Mouse (Mus musculus) NIH3T3 (cell line): ENCODE data around the gene Cdk6.

Experiments
- DNase-seq: peaks from one replicate; pipeline ENCODE4 v3.0.0-alpha.2; 2012; ENCODE audit warnings: low read depth

Cdk6 gene

GRCm38 (mm10) chr5:3488146-3488774 is 147.0 kb downstream of the Cdk6 start:
- no peak for DNase-seq

GRCm38 (mm10) chr5:3490358-3490757 is 149.1 kb downstream of the Cdk6 start:
- no peak for DNase-seq

GRCm38 (mm10) chr5:3491084-3491483 is 149.8 kb downstream of the Cdk6 start:
- no peak for DNase-seq

- no peak for DNase-seq
Measured at GRCm38 (mm10) chr5:3491883-3492282, 150.6 kb downstream of the Cdk6 start.

- DNase-seq: no peak
Measured at GRCm38 (mm10) chr5:3492776-3493636, 151.7 kb downstream of the Cdk6 start.

GRCm38 (mm10) chr5:3493968-3494367 is 152.7 kb downstream of the Cdk6 start:
- no peak for DNase-seq

GRCm38 (mm10) chr5:3494452-3495187 is 153.3 kb downstream of the Cdk6 start:
- DNase-seq: peak; percentile 40

GRCm38 (mm10) chr5:3497505-3497925 is 156.2 kb downstream of the Cdk6 start:
- DNase-seq: no peak

GRCm38 (mm10) chr5:3500298-3500697 is 159.0 kb downstream of the Cdk6 start:
- no peak for DNase-seq

- peak; percentile 32 for DNase-seq
Measured at GRCm38 (mm10) chr5:3500957-3501563, 159.8 kb downstream of the Cdk6 start.

GRCm38 (mm10) chr5:3501564-3502001 is 160.3 kb downstream of the Cdk6 start:
- peak; percentile 55 for DNase-seq

- peak; percentile 38 for DNase-seq
Measured at GRCm38 (mm10) chr5:3502610-3503350, 161.5 kb downstream of the Cdk6 start.

- DNase-seq: no peak
Measured at GRCm38 (mm10) chr5:3503373-3503772, 162.1 kb downstream of the Cdk6 start.

- no peak for DNase-seq
Measured at GRCm38 (mm10) chr5:3503836-3504323, 162.6 kb downstream of the Cdk6 start.

GRCm38 (mm10) chr5:3504453-3504852 is 163.2 kb downstream of the Cdk6 start:
- no peak for DNase-seq

- DNase-seq: no peak
Measured at GRCm38 (mm10) chr5:3505553-3505952, 164.3 kb downstream of the Cdk6 start.

- no peak for DNase-seq
Measured at GRCm38 (mm10) chr5:3508480-3509381, 167.4 kb downstream of the Cdk6 start.

GRCm38 (mm10) chr5:3509503-3509902 is 168.2 kb downstream of the Cdk6 start:
- no peak for DNase-seq

- no peak for DNase-seq
Measured at GRCm38 (mm10) chr5:3511097-3511795, 170.0 kb downstream of the Cdk6 start.

GRCm38 (mm10) chr5:3512584-3512983 is 171.3 kb downstream of the Cdk6 start:
- DNase-seq: peak; percentile 38
